Mouse (Mus musculus) cerebellum, adult 2 months (tissue): Measurements from ENCODE around the gene Ksr1.

Experiments used
- CTCF ChIP-seq: fragments of 200-500 bp; IDR thresholded peaks from 2 replicates; pipeline ENCODE4 v1.5.1; 2011; ENCODE audit warnings: low read depth, mild to moderate bottlenecking, control low read depth, low read length, moderate library complexity, borderline replicate concordance; ENCODE audit not compliant: insufficient read depth
- POLR2A ChIP-seq: fragments of 200-500 bp; IDR thresholded peaks from 2 replicates; pipeline ENCODE4 v1.6.1; 2011; ENCODE audit warnings: low read length, control low read depth, borderline replicate concordance; ENCODE audit not compliant: insufficient read depth

DNA sequence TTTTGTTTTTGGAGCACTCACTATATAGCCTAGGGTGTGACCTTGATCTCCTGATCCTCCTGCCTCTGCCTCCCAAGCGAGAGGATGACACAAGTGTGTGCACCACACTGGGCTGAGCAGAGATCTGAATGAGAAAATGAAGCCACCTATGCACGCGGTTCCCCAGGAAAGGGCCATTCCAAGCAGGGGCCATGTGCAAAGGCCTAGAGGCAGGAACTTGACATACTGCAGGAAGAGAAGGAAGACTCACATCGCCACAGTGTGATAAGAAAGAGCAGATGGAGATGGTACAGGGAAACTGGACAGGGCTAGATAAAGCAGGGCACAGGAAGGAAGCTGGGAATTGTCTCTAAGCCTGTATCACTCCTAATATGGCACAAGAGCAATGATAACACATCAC lies 3.1 kb upstream of the Ksr1 start:
- TF ChIP-seq POLR2A (no peak), CTCF (no peak)
